Mouse (Mus musculus): ENCODE results near the gene Six4.
A peak's percentile ranks its signal among the peaks of the same experiment; 100 is the strongest.
"Not testable (repeated sequence)": the region's sequence is repeated elsewhere in the genome, so short reads cannot be mapped to it uniquely, and the experiment has no call there.

The Six4 gene

DNA sequence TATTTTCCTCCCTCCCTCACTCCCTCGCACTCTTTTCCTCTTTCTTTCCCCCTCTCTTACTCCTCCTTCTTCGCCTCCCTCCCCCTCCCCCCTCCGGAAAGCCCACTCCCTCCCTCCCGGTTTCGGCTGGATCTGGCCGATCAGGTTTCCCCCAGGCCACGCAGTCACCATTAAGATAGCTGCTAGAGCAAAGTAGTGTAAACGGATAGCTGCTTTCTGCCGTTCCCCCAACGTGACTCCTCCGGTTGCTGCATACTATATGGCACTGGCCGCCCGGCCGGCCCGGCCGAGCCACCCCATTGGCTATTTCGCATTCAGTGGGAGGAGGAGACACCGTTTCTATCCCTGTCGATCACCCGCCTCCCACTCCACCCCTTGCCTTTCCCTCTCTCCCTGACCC lies at the start of gene Six4:
TSS of gene Six4 (minus strand) at position 261 of the 400 bp plus-strand sequence.
- DNase-seq (ENCODE audit: low spot score in 2 of 2), result no peak

DNA sequence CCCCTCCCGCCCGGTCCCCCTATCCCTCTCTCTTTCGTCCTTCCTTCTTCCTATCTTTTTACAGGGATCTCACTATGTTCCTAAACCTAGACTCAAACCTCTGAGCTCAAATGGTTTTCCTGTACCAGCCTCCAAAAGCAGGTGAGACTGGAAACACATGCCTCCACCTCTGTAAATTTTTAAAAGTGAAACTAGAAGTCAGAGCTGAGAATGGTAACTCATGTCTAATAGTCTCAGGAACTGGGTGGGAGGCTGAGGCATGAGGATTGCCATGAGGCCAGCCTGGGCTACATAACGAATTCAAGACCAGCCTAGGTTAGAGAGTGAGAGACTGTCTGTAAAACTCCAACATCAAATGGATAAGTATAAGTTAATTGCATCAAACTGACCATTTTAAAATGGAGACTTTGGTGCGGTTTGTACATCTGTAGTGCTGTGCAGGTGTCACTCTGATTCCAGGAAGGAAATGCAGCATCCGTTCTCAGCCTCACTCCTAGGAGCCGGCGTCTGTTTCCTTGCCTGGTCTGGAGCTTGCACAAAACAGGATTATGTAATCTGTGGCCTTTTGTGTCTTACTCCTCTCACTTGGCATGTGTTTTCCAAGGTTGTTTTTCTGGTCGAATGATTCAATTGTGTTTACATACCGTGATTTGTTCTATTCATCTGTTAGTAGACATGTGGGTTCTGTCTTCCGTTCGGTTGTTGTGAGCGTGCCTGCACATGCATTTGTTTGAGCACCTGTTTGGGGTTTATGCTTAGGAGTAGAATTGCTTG lies 49.3 kb upstream of the Six4 start:
- DNase-seq (ENCODE audit: low spot score in 2 of 2), result peak in 1 of 2 experiments; percentile 3

DNA sequence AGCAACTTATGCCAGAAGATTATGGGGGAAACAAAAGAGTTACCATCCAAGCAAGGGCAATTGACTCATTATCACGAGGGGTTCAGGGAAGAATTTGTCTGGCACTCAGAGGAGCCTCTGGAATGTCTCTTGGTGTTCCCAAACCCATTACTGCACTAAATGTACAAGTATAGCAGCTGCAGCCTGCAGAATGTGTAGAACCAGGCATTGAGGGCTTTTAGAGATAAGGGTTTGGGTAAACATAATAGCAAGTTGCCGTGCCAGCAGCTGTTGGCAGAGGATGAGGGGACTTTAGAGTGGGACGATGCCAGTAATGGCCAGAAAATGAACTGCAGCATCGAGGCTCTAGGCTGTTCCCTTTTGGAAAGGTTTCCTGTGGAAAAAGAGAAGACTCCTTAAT lies 47.1 kb upstream of the Six4 start:
- DNase-seq (ENCODE audit: low spot score in 2 of 2), result no peak

DNA sequence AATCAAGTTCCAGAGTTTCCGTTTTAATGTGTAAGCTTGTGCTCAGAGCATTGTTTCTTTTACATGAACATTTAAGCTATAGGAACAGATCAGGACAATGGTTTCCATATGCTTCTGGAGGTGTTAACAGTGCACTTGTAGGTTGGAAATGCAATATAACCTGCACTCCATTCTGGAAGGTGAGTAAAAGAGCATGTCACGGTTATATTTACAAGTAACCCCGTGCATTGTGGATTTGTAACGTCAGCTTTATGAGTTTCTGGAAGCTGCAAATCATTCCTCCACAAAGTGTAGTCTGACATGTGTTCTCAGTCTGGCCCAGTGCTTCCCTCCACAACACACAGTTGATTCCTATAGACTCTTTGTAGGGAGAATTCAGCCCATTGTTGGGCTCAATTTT lies 40.9 kb upstream of the Six4 start:
- DNase-seq (ENCODE audit: low spot score in 2 of 2), result no peak

DNA sequence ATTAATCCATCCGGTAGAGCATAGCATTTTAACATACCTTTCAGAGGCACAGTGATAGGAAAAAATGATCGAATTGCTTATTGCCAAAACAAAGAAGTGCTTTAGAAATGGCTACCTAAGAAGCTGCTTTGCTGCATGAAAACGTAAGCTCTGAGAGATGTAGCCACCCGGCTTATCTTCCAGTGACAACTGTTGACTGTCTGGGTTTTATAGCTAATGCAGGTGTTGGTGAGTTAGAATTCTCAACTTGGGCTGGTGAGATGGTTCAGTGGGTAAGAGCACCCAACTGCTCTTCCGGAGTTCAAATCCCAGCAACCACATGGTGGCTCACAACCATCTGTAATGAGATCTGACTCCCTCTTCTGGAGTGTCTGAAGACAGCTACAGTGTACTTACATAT lies 37.8 kb upstream of the Six4 start:
- DNase-seq (ENCODE audit: low spot score in 2 of 2), result not testable (repeated sequence)

DNA sequence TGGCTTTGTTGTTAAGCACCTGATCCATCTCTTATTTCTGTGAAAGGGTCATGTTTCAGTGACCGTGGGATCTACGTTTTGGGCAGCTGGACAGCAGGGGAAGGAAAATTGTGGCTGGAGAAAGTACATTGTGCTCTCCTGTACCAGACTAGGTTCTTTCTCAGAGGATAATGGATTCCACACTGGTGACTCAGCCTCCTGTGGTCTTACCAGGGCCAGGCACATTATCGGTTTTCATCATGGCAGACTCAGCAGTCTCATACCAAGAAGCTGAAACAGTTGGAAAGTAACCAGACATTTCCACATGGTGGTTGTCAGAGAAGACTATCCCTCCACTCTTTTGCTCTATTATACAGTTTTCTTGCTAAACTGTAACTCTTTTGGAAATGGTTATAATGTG lies 34.0 kb upstream of the Six4 start:
- no peak for DNase-seq (ENCODE audit: low spot score in 2 of 2)

DNA sequence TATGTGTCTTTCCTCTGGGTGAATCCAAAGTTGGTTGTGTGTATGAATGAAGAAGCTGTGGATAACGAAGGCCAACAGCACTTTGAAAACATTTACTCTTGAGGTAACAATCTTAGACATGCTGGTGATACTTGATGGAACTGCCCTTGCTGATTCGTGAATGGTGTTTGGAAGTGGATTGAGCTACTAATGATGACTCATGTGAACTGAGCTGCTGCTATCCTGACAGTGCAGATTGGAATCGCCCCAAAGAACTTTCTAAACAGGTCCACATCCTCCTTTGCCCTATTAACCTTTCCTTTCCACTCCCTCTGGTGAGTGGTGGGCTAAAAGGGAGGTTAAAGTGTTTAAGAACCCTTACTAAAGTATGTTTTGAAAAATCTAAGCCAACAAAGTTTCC lies 27.5 kb upstream of the Six4 start:
- DNase-seq (ENCODE audit: low spot score in 2 of 2), result no peak

DNA sequence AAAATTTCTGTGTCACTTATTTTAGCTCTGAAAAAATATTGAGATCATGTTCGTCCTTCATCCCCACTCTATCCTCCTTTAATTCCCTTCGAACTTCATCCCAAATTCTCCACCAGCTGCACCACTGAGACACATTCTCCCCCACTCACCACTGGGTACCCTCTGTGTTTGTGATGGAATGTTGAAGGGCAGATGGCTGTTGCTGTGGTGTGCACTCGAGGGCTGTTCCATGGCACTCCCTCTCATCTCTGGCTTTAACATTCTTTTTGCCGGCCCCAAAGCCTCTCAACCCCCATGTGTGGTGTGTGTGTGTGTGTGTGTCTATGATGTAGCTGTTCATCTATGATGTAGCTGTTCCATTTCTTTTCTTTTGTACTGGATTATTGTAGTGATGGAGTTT lies 12.0 kb upstream of the Six4 start:
- DNase-seq (ENCODE audit: low spot score in 2 of 2), result no peak

DNA sequence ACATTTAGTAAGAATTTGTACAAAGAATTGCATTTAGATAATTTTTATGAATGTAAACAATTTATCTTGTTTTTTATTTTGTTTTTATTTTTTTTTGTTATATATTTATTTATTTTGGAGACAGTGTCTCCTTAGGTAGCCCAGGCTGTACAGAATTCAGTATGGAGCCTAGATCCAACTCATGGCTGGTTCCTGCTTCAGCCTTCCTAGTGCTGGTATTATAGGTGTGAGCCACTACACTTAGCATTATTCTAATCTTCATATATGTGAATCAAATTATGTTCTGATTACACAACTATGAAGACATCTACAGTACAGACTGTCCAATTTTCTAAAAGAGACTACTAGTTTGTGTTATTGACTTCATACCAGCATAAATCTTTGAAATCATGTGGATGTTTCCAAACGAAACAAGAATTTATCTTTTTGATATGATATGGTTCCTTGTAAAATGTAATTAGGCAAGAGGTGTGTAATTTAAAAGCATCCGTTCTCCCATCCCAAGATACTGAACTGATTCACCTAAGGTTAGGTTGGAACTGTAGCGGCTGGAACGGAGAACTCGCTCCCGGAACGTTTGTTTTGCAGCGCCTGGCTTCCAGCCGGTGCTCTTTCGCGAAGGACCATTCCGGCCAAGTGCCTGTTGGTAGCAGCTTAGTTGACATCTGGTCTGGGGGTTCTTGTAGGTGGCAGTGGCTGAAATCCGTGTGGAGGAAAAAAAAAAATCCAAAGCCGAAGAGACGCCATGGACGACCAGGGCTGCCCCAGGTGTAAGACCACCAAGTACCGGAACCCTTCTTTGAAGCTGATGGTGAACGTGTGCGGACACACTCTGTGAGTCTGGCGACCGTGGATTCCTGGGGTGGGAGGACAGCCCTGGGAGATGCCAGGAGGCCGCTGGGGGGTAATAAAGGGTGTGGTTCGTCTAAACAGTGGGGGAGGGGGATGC lies 10.1 kb upstream of the Six4 start, which contains the start of gene Mnat1:
TSS of gene Mnat1 (plus strand) at position 625 of the 949 bp plus-strand sequence.
- DNase-seq (ENCODE audit: low spot score in 2 of 2), result peak; percentile 61 to 73

DNA sequence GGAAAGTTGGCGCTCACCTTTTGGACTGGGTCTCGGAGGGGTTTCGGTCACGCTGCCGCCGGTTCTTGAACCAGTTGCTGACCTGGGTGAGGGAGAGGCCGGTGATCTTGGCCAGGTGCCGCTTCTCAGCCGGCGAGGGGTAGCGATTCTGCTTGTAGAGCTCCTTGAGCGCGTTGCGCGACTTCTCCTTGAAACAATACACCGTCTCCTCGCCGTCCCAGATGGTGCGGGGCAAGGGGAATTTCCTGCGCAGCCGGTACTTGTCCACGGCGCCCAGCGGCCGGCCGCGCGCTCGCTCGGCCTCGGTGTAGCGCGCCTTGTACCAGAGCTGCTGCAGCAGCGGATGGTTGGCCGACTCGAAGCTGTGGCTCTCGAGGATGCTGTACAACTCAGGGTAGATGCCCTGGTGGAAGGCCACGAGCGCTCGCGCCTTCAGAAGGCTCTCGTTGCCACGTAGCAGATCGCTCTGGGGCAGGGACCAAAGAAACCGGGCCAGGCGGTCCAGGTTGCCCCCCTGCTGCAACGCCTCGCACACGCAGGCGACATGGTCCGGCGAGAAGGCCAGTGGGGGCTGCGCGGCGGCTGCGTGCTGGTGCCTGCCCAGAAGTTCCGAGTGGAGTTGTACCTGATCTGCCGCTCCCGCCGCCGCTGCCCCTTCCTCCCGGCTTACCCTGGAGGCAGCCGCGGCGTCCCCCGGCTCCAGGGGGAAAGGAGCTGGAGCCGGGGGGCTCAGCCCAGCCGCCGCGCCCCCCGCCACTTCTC lies 749 bp downstream of the Six4 start:
- no peak for DNase-seq (ENCODE audit: low spot score in 2 of 2)

DNA sequence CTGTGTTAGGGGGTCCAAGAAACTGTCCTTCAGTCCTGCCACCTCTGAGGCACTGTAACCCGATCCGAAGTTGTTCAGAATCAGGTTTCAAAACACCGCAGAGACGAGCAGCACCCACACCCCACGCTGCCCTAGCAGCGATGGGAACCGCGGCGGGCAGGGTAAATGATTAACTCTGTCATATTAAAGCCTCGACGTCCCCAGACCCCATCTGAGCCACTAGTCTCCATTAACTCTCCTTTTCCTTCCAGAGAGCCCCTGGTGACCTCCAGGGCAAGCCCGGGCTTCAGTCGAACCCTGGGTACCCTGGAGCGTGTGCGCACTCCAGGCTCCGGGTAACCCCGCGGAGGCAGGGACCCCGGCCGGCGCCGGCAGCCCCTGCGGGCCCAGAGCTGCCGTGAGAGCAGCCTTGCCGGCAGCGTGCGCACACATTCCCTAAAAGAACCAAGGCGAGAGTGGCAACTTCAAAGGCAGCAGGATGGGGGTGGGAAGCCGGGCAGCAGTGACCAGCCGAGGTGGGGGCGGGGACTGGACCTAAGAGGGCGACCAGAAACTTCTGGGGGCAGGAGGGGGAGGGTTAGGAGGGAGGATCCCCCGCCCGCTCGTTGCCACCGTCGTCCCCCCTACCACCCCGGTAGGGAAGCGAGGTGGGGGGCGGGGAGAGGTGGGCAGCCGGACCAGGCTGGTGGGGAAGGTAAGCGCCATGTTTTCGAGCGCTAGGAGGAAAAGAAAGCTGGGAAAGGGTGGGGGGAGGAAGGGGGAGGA lies 1.5 kb downstream of the Six4 start:
- no peak for DNase-seq (ENCODE audit: low spot score in 2 of 2)

DNA sequence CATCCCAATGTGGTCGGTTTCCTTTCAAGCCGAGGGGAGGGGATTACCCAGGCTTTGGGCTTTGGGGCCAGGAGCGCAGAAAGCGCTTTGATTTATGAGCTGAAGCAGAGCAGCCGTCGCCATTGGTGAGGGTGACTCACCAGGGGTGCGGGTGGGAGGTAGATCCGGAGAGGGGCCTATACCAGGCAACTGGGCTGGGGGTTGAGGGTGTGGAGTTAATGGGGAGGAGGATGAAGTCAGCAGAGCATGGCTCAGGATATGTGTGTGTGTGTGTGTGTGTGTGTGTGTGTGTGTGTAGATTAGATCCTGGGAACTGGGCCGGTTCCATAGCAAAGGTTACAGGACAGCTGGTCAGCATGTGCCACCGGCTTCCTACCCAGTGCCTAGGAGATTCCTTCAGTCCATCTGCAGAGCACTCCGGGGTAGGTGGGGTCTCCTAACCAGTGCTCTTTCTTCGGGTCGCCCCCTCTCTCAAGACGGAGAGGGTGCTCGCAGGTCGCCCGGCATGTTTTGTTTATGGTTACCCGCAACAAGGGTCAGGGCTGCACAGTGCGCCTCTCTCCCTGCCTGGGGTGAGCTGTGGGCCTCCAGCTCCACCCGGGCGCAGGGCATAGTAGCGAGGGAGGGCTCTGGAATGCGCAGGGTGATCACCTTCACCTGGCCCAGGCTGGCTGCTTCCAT lies 2.7 kb downstream of the Six4 start:
- DNase-seq (ENCODE audit: low spot score in 2 of 2), result no peak

DNA sequence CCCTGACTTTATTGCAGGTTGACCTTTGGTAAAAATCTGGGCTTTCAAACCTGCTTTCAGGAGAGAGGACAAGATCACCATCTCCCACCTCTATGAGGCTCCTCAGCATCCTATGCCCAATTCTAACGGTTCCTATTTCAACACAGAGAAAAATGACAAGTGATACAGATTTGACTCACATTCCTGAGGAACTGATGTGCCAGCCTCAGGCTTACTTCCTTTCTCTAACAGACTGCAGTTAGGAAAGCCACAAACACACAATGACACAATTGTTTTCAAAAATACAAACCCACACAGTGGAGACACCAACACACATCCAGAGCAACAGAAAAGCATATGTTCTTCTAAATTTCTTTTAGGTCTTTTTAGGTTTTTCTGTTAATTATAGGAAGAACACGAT lies 5.4 kb downstream of the Six4 start:
- no peak for DNase-seq (ENCODE audit: low spot score in 2 of 2)

DNA sequence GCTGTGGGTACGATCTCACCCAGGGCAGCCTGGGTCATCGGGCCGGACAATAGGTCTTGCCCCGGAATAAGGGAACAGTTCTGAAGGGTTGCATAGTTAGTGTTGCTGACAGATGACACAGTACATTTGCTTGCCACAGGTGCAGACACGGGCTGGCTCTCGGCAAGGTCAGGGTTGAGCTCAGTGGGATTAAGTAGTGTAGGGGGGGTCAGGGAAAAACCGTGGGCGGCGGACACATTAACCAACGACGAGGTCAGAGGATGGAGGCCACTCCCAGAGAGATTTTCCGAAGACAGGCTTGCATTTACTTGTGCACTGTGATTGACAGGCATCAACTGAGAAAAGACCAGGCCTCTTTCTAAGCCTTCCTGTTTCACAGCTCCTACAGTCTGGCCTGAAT lies 9.5 kb downstream of the Six4 start:
- DNase-seq (ENCODE audit: low spot score in 2 of 2), result no peak

DNA sequence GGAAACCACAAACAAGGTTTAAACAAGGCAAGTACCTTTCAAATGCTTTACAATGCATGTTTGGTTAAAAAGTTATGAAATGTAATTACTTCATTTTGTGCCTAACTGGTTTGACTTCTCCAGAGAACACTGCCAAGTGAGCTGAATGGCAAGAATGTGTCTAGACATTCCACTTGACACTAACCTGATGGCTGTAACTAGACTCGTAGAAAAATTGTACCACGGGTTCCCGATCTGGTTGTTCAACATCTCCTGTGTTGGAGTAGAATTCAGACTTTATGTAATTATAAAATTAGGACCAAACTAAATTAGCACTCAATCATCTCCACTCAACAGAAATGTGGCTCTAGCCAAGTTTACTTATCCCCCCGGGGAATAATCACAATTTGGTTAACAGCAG lies 14.7 kb downstream of the Six4 start:
- DNase-seq (ENCODE audit: low spot score in 2 of 2), result no peak

DNA sequence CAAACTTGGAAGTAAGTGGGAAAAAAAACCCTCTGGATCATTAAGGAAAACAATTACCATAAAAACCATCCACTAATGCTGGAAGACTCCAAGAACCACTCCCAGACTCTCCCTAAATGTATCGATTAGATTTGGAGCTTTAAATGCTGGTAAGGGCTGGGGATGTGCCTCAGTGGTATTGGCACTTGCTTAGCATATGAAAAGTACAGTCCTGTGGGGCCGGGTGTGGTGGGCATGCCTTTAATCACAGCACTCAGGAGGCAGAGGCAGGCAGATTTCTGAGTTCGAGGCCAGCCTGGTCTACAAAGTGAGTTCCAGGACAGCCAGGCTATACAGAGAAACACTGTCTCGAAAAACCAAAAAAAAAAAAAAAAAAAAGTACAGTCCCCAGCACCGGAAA lies 17.1 kb downstream of the Six4 start:
- DNase-seq (ENCODE audit: low spot score in 2 of 2), result not testable (repeated sequence)

DNA sequence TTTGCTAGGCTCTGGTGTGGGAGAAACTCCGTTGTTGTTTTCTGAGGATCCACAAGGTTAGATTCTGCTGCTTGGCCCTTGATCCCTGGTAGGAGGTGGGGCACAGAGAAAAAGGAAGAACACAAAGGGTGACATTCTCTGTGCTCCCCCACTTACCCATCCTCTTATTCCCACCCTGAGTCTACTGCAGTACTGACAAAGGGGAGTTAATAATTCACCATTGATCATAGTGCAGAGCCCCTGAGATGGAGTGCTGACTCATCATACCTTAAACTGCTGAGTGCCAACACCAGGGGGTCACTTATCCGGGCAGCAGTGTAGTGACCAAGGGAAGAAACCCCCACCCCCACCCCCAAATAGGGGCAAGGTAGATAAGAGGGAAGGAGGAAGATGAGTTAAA lies 18.7 kb downstream of the Six4 start:
- no peak for DNase-seq (ENCODE audit: low spot score in 2 of 2)

DNA sequence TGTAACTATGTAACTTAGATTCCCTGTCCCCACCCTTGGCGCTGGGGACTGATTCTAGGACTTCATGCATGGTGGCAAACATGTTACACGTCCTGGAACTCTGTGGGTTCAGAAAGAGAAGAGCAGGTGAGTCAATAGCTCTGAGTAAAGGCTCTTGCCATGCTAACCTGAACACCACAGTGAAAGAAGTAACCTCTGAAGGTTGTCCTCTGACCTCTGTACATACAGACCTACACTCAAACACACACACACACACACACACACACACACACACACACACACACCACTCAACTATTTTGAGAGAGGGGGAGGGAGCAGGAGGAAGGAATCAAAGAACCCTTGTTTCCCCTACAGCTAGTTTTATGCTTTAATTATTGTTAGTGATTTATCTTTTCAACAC lies 19.1 kb downstream of the Six4 start:
- DNase-seq (ENCODE audit: low spot score in 2 of 2), result no peak

DNA sequence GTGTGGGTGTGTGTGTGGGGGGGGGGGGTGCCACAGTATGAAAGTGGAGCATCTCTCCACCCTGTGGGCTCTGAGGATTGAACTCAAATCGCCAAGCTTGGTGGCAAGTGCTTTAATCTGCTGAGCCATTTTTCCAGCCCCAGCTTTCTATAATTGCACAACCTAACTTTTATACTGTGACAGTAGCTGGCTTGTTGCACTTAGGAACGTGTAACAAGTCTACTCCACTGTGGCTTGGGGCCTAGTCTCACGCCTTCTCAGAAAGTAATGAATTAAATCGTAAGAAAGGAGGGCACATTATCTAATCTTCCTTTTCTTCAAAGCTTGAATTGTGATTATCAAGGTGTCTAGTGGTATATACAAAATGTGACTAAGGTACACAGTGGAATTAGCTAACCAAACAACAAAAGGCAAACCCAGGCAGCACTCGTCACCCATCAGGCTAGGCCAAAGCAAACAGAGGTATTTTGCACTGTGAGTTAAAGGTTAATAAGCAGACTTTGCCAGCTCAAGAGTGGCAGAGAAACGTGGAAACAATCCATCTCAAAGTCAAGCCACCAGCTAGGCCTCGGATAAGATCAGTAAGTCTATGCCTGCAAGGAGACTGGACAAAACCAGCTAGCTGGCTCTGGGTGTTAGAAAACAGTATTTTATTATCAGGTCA lies 22.5 kb downstream of the Six4 start:
- DNase-seq (ENCODE audit: low spot score in 2 of 2), result no peak

DNA sequence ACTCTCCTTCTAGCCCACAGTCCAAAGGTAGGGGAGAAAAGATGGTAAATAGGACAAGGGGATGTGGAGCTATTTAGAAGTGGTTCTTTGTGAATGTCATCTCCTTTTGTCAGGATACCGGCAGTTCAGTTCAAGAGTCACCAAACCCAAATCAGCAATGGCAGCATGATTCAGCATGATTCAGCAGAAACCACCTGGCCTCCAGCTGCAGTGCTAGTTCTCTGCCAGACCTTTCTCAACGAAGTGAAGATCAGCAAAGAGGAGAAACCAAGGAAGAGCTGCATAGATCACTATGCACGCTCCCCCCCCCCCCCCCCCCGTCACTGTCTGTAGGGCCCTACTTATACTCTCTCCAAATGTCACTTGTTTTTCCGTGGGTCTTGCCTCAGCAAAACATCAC lies 24.3 kb downstream of the Six4 start:
- no peak for DNase-seq (ENCODE audit: low spot score in 2 of 2)
